19 mouse cellular contexts compared by ENCODE assay signal in genomic region chr6:87547836-87548235, GRCm38 (mm10). TPM values are rescaled to one million over a fixed set of nuclear protein-coding genes. Genes with fewer than 3 reads are reported as not detected.
DNase-seq lines count a peak whose midpoint lies in the region; ATAC-seq and TF ChIP-seq lines count a peak whose summit lies in the region.
"Had no signal": no experiment of that assay in that cellular context is flagged by ENCODE, and none has a peak within 500 bp of the region (broad histone marks: within the 10 kb centered on the region; RNA-seq: fewer than 3 reads in every experiment).

No protein-coding gene starts in this region.

- H3K4me3 ChIP-seq in bone marrow, adult 2 months (replicated peaks; ENCODE audit: control insufficient read depth, low read depth, low read length), result no peak overlapping the region
- H3K4me3 ChIP-seq: hindbrain, embryonic 13.5 days; megakaryocyte, embryonic 14.5 days; neural tube, embryonic 12.5 days had no signal

- no peak for TF ChIP-seq CTCF in bone marrow, adult 2 months (IDR thresholded peaks at IDR 0.05; ENCODE audit: control insufficient read depth, insufficient read depth, low read length)

- no peak for TF ChIP-seq POLR2A in bone marrow, adult 2 months (IDR thresholded peaks at IDR 0.05; ENCODE audit: borderline replicate concordance, control insufficient read depth, low read depth, low read length)

- WGBS in bone marrow, adult 2 months, result 16% methylated on average over 7 of the region's 7 CpGs

- H3K4me1 ChIP-seq in bone marrow, adult 2 months (ENCODE audit: control insufficient read depth, insufficient read depth, low read length), result peaks cover 4% of the 10 kb centered on the region; the same call in 1 of the 2 replicates
- H3K4me1 ChIP-seq: neural tube, embryonic 12.5 days had no signal

- peak; percentile 94 for ATAC-seq in CD4-positive, CD25-positive, alpha-beta regulatory T cell, adult 4 months
- peak; percentile 85 for ATAC-seq in megakaryocyte progenitor cell, adult 5-6 weeks (replicated peaks; ENCODE audit: poor library complexity)
- ATAC-seq: intestine, postnatal 0 days; midbrain, embryonic 16.5 days; Patski had no signal

- H3K27ac ChIP-seq in bone marrow, adult 2 months (ENCODE audit: control insufficient read depth, insufficient read depth, low read depth, low read length, poor library complexity), result peak overlapping the region; percentile 46
- H3K27ac ChIP-seq: hindbrain, embryonic 13.5 days; neural tube, embryonic 12.5 days had no signal

- peak; percentile 75 for DNase-seq in thymus, postnatal 25 days
- no peak for DNase-seq in gastrocnemius, postnatal 14 days
- no peak for DNase-seq in frontal cortex, postnatal 14 days (ENCODE audit: low spot score in 2 of 2)
- no peak for DNase-seq in heart, adult 18-20 months
- DNase-seq: adrenal gland, adult 2 months; cerebellum, adult 8-10 months; kidney, postnatal 25 days; layer of hippocampus, adult 9-11 months; lung, embryonic 14.5 days; right cerebral cortex, postnatal 25 days had no signal

- intact Hi-C loops in gastrocnemius, postnatal 14 days (cut with DNase I; ENCODE audit: low total_unique reads), result no loop called here

RNA-seq across cellular contexts. Expression of gene Arhgap25, which starts 14.8 kb away (rescaled TPM):
- 100 to 1,000 TPM; 109 to 197 TPM for polyA plus RNA-seq in CD4-positive, CD25-positive, alpha-beta regulatory T cell, adult 4 months (2017; shearing (Covaris generic))
- 9.9 and 24.4 TPM in 2 replicates for polyA plus RNA-seq in bone marrow, adult 2 months (2011; ENCODE audit: insufficient read depth, insufficient read length, low replicate concordance, missing spikeins)
- 7.0 and 11.0 TPM in 2 replicates for total RNA-seq in megakaryocyte progenitor cell, adult 5-6 weeks (2015)
- 23.0 and 30.6 TPM in 2 replicates for total RNA-seq in megakaryocyte progenitor cell, adult 5-6 weeks (2017)
- total RNA-seq in gastrocnemius, postnatal 14 days (2021), result 1 to 10 TPM; 2.1 to 2.9 TPM
- 1 to 10 TPM; 4.5 to 4.7 TPM for total RNA-seq in heart, adult 18-20 months (2021)

RNA-seq across cellular contexts. Expression of gene Prokr1, which starts 42.7 kb away (rescaled TPM):
- polyA plus RNA-seq in CD4-positive, CD25-positive, alpha-beta regulatory T cell, adult 4 months (2017; shearing (Covaris generic)), result under 1 TPM in 1 of 2 experiments, not detected in 1; 0.32 TPM
- 1.6 and 2.0 TPM in 2 replicates for polyA plus RNA-seq in bone marrow, adult 2 months (2011; ENCODE audit: insufficient read depth, insufficient read length, low replicate concordance, missing spikeins)
- total RNA-seq in megakaryocyte progenitor cell, adult 5-6 weeks (2015), result 0.34 and 0.37 TPM in 2 replicates
- total RNA-seq in megakaryocyte progenitor cell, adult 5-6 weeks (2017), result 0.17 and 0.24 TPM in 2 replicates
- total RNA-seq in gastrocnemius, postnatal 14 days (2021), result 1 to 10 TPM; 2.2 to 3.6 TPM
- total RNA-seq in heart, adult 18-20 months (2021), result under 1 TPM; 0.46 to 0.69 TPM
